Mouse (Mus musculus): ENCODE measurements around the gene Chd4. TPM values are rescaled to one million over a fixed set of nuclear protein-coding genes. Genes with fewer than 3 reads are reported as not detected.

Chd4 gene
- polyA plus RNA-seq, 1 experiment from 2014 or later = 53.5 TPM

DNA sequence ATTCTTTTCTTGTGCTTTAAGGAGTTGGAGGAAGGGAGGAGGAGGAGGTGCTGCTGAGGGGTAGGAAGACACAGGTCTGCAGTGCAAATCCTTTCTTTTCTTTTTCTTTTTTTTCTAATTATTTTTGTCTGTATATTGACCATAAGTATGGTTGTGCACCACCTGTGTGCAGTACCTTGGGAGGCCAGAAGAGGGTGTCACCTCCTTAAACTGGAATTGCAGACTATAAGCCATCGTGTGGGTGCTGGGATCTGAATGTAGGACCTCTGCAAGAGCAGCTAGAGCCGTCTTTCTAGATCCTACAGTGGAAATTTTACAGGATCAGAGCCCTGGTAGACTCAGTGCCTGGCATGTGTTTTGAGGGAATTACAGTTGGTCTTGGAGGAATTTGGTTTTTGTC, 11.9 kb downstream of the Chd4 start:
- H3K27ac ChIP-seq (ENCODE audit: low read length) = no peak overlapping the region
- no peaks in the 10 kb centered on the region for H3K9me3 ChIP-seq (ENCODE audit: low read length)
- WGBS = 98% methylated on average over 2 of the region's 2 CpGs
- H3K36me3 ChIP-seq (ENCODE audit: insufficient read depth, low read length) = peaks cover 81% of the 10 kb centered on the region
- H3K4me1 ChIP-seq (ENCODE audit: insufficient read depth, low read depth, low read length) = no peaks in the 10 kb centered on the region
- no peak overlapping the region for H3K9ac ChIP-seq (replicated peaks; ENCODE audit: low read depth)
- DNase-seq (ENCODE audit: low spot score) = no peak
- ATAC-seq = no peak
- H3K4me2 ChIP-seq (replicated peaks; ENCODE audit: low read depth, low read length) = no peak overlapping the region
- no peak overlapping the region for H3K4me3 ChIP-seq (ENCODE audit: low read depth, low read length)
- no peaks in the 10 kb centered on the region for H3K27me3 ChIP-seq (replicated peaks; ENCODE audit: insufficient read depth, low read length)
- no peak for TF ChIP-seq EP300 (IDR thresholded peaks at IDR 0.05)
- TF ChIP-seq CTCF (IDR thresholded peaks at IDR 0.05) = peak; percentile 45

- no peak overlapping the region for H3K4me3 ChIP-seq (ENCODE audit: low read depth, low read length)
- H3K27me3 ChIP-seq (replicated peaks; ENCODE audit: insufficient read depth, low read length) = no peaks in the 10 kb centered on the region
- H3K36me3 ChIP-seq (ENCODE audit: insufficient read depth, low read length) = peaks cover 91% of the 10 kb centered on the region
- H3K9me3 ChIP-seq (ENCODE audit: low read length) = no peaks in the 10 kb centered on the region
- no peak overlapping the region for H3K27ac ChIP-seq (ENCODE audit: low read length)
- no peak overlapping the region for H3K4me2 ChIP-seq (replicated peaks; ENCODE audit: low read depth, low read length)
- 80% methylated on average over 14 of the region's 14 CpGs for WGBS
- ATAC-seq (no peak), DNase-seq (ENCODE audit: low spot score) (no peak)
- TF ChIP-seq EP300 (IDR thresholded peaks at IDR 0.05) (no peak), CTCF (IDR thresholded peaks at IDR 0.05) (no peak)
- H3K4me1 ChIP-seq (ENCODE audit: insufficient read depth, low read depth, low read length) = no peaks in the 10 kb centered on the region
- no peak overlapping the region for H3K9ac ChIP-seq (replicated peaks; ENCODE audit: low read depth)
Observed at GRCm38 (mm10) chr6:125109371-125109770, 13.6 kb downstream of the Chd4 start.

DNA sequence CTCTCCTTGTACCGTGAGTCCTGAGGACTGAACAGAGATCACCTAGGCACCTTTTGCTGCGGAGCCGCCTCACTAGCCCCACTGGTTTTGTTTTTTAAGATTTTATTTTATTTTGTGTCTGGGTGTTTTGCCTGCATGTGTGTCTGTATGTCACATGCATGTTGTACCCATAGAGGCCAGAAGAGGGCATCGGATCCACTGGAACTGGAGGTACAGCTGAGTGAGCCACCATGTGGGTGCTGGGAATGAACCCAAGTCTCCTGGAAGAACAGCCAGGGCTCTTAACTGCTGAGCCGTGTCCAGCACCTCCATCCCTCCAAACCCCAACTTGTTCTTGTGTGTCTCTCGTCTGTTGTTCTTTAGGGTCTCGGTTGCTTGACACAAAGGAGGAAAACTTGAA, 15.1 kb downstream of the Chd4 start:
- ATAC-seq (no peak; the same call in 1 of the 2 replicates), DNase-seq (ENCODE audit: low spot score) (peak; percentile 32)
- no peaks in the 10 kb centered on the region for H3K4me1 ChIP-seq (ENCODE audit: insufficient read depth, low read depth, low read length)
- TF ChIP-seq EP300 (IDR thresholded peaks at IDR 0.05) (no peak), CTCF (IDR thresholded peaks at IDR 0.05) (peak; percentile 63)
- H3K27ac ChIP-seq (ENCODE audit: low read length) = no peak overlapping the region
- no peak overlapping the region for H3K4me3 ChIP-seq (ENCODE audit: low read depth, low read length)
- H3K36me3 ChIP-seq (ENCODE audit: insufficient read depth, low read length) = peaks cover 85% of the 10 kb centered on the region
- no peak overlapping the region for H3K9ac ChIP-seq (replicated peaks; ENCODE audit: low read depth)
- no peaks in the 10 kb centered on the region for H3K27me3 ChIP-seq (replicated peaks; ENCODE audit: insufficient read depth, low read length)
- H3K9me3 ChIP-seq (ENCODE audit: low read length) = no peaks in the 10 kb centered on the region
- 83% methylated on average over 7 of the region's 7 CpGs for WGBS
- H3K4me2 ChIP-seq (replicated peaks; ENCODE audit: low read depth, low read length) = no peak overlapping the region

DNA sequence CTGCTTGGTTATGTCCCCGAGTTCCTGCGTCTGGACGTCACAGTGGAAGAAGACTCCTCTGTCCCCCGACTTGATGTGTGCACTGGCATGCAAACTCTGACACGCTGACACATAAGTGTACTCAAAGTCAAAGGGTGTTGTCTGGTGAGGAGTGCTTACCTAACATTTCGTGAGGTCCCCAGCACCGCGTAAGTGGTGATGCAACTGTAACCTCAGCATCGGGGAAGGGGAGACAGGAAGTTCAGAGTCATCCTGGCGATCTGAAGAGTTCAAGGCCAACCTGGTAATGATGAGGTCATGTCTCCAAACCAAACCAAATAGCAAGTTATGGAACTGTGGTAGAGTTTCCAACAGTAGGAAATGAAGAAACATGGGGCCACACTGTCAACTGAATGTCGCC, 16.8 kb downstream of the Chd4 start:
- H3K36me3 ChIP-seq (ENCODE audit: insufficient read depth, low read length) = peaks cover 71% of the 10 kb centered on the region
- no peak overlapping the region for H3K27ac ChIP-seq (ENCODE audit: low read length)
- no peaks in the 10 kb centered on the region for H3K4me1 ChIP-seq (ENCODE audit: insufficient read depth, low read depth, low read length)
- ATAC-seq = no peak
- no peaks in the 10 kb centered on the region for H3K9me3 ChIP-seq (ENCODE audit: low read length)
- H3K4me3 ChIP-seq (ENCODE audit: low read depth, low read length) = no peak overlapping the region
- no peak overlapping the region for H3K9ac ChIP-seq (replicated peaks; ENCODE audit: low read depth)
- no peak for DNase-seq (ENCODE audit: low spot score)
- 83% methylated on average over 11 of the region's 11 CpGs for WGBS
- H3K27me3 ChIP-seq (replicated peaks; ENCODE audit: insufficient read depth, low read length) = no peaks in the 10 kb centered on the region
- no peak overlapping the region for H3K4me2 ChIP-seq (replicated peaks; ENCODE audit: low read depth, low read length)
- TF ChIP-seq EP300 (IDR thresholded peaks at IDR 0.05) (no peak), CTCF (IDR thresholded peaks at IDR 0.05) (no peak)

- 92% methylated on average over 8 of the region's 8 CpGs for WGBS
- H3K4me1 ChIP-seq (ENCODE audit: insufficient read depth, low read depth, low read length) = no peaks in the 10 kb centered on the region
- no peak for DNase-seq (ENCODE audit: low spot score)
- H3K9ac ChIP-seq (replicated peaks; ENCODE audit: low read depth) = no peak overlapping the region
- H3K27ac ChIP-seq (ENCODE audit: low read length) = no peak overlapping the region
- H3K9me3 ChIP-seq (ENCODE audit: low read length) = no peaks in the 10 kb centered on the region
- no peaks in the 10 kb centered on the region for H3K27me3 ChIP-seq (replicated peaks; ENCODE audit: insufficient read depth, low read length)
- H3K4me2 ChIP-seq (replicated peaks; ENCODE audit: low read depth, low read length) = no peak overlapping the region
- TF ChIP-seq CTCF (IDR thresholded peaks at IDR 0.05) = no peak
- no peak for TF ChIP-seq EP300 (IDR thresholded peaks at IDR 0.05)
- peaks cover 54% of the 10 kb centered on the region for H3K36me3 ChIP-seq (ENCODE audit: insufficient read depth, low read length)
- ATAC-seq = no peak
- no peak overlapping the region for H3K4me3 ChIP-seq (ENCODE audit: low read depth, low read length)
Observed at GRCm38 (mm10) chr6:125119387-125119786, 23.6 kb downstream of the Chd4 start.

- no peak overlapping the region for H3K9ac ChIP-seq (replicated peaks; ENCODE audit: low read depth)
- no peak overlapping the region for H3K27ac ChIP-seq (ENCODE audit: low read length)
- no peak overlapping the region for H3K4me3 ChIP-seq (ENCODE audit: low read depth, low read length)
- H3K4me2 ChIP-seq (replicated peaks; ENCODE audit: low read depth, low read length) = no peak overlapping the region
- H3K36me3 ChIP-seq (ENCODE audit: insufficient read depth, low read length) = peaks cover 31% of the 10 kb centered on the region
- ATAC-seq = no peak
- H3K9me3 ChIP-seq (ENCODE audit: low read length) = no peaks in the 10 kb centered on the region
- TF ChIP-seq CTCF (IDR thresholded peaks at IDR 0.05) = no peak
- TF ChIP-seq EP300 (IDR thresholded peaks at IDR 0.05) = no peak
- peaks cover 2% of the 10 kb centered on the region; the same call in 1 of the 2 replicates for H3K4me1 ChIP-seq (ENCODE audit: insufficient read depth, low read depth, low read length)
- WGBS = 88% methylated on average over 12 of the region's 12 CpGs
- no peaks in the 10 kb centered on the region for H3K27me3 ChIP-seq (replicated peaks; ENCODE audit: insufficient read depth, low read length)
- no peak for DNase-seq (ENCODE audit: low spot score)
Observed at GRCm38 (mm10) chr6:125128724-125129123, 32.9 kb downstream of the Chd4 start.

All from lung, postnatal 0 days (tissue).